Mouse (Mus musculus) gastrocnemius, adult 2 months (tissue): ENCODE measurements at regions not wholly inside any gene's neighbourhood (a gene's known extent, or its start where the extent isn't known, plus 50 kb on each side); places are given as distances from the start of the nearest gene placed in this dataset.
A peak's percentile ranks its signal among the peaks of the same experiment; 100 is the strongest.

ENCODE experiments used
- DNase-seq: peaks from one replicate; pipeline ENCODE4 v3.0.0; 2022
- H3K27ac ChIP-seq: fragments of 200-600 bp; 2 replicates; pipeline ENCODE4 v1.8.1; 2022; ENCODE audit warnings: mild to moderate bottlenecking
- H3K4me3 ChIP-seq: fragments of 200-600 bp; 2 replicates; pipeline ENCODE4 v1.8.1; 2022; ENCODE audit warnings: mild to moderate bottlenecking, moderate library complexity
- CTCF ChIP-seq: fragments of 200-600 bp; IDR thresholded peaks from 2 replicates; pipeline ENCODE4 v1.8.1; 2022; ENCODE audit warnings: antibody characterized with exemption, mild to moderate bottlenecking, moderate library complexity
- intact Hi-C: fragments of 180-260 bp; cut with DNase I; formaldehyde crosslinking; loops from one replicate; pipeline ENCODE4 v1.15.1; 2025

DNA sequence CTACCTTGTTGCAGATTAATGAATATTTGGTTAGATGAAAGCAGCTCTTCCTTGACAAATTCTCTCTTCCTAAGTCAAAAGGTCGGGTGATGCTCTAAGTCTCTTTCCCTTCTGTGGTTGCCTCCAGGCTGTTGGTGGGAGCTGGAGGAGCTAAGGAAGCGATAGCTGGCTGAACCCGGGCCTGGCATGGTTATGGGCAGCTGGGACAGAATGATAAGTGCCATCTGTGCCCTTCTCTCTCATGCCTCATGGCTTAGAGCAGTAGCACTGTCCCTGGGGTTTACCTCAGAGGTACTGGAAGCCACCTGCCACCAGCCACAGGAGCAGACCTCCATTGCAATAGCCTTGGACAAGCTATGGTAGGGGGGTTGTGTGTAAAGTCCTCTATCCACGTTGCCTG is 228.8 kb upstream of the Gjb5 start:
- H3K27ac ChIP-seq, result no peak overlapping the region
- no peak overlapping the region for H3K4me3 ChIP-seq
- TF ChIP-seq CTCF, result no peak
- intact Hi-C loops, result no loop called here
- no peak for DNase-seq

DNA sequence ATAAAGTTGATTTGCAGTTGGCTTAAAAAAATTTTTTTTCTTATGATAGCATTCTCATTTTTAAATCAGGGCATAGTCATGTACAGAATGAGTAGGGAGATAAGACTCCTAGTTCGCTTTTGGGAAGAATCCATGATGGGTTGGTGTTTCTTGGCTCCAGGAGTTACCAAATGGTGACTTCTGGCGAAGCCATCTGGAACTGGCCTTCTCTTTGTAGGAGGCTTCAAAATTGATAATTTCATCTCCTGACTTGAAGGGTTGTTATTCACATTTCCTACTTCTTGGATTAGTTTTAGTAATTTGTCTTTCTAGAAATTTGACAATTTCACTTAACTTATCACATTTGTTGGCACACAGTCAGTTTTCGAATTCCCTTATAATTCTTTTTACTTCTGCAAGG is 218.5 kb upstream of the Gjb5 start:
- no peak for TF ChIP-seq CTCF
- intact Hi-C loops, result no loop called here
- H3K4me3 ChIP-seq, result no peak overlapping the region
- DNase-seq, result no peak
- H3K27ac ChIP-seq, result no peak overlapping the region

DNA sequence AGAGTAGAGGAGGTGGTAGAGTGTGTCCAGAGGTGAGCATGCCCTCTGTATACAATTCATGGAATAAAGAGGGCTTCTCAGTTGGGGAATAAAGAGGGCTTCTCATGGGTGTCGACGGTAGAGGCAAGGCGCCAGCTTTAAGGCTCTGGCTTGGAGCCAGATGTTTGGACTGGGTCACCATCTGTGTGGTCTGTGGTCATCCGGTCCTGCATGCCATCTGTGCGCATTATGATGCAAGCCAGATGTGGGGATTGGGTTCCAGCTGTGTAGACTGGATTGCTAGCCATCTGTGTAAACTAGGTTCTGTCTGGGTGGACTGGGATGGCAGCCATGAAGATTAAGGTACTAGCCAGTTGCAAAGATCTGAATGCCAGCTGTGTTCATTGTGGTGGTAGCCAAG is 204.6 kb upstream of the Gjb5 start:
- no peak overlapping the region for H3K4me3 ChIP-seq
- H3K27ac ChIP-seq, result no peak overlapping the region
- no peak for TF ChIP-seq CTCF
- no peak for DNase-seq
- intact Hi-C loops, result no loop called here

DNA sequence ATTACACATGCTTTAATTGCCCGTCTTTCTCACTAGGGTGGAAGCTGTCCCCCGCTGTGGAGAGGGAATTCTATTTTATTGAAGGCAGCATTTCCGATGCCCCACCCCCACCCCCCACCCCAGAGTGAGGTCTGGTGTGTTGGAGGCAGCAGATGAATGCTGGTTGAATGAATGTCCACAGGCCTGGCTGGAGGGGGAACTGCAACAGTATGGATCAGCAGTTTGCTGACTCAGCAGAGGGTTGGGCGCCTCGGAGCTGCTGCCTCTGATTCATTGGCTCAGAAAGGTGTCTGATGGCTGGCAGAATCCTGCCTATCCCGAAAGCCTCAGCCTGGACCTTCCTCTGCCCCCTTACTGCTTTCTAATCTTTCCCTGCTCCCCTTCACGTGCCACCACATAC is 200.6 kb upstream of the Gjb5 start:
- Histone ChIP-seq H3K4me3 (no peak overlapping the region), H3K27ac (no peak overlapping the region)
- intact Hi-C loops, result no loop called here
- DNase-seq, result no peak
- no peak for TF ChIP-seq CTCF

DNA sequence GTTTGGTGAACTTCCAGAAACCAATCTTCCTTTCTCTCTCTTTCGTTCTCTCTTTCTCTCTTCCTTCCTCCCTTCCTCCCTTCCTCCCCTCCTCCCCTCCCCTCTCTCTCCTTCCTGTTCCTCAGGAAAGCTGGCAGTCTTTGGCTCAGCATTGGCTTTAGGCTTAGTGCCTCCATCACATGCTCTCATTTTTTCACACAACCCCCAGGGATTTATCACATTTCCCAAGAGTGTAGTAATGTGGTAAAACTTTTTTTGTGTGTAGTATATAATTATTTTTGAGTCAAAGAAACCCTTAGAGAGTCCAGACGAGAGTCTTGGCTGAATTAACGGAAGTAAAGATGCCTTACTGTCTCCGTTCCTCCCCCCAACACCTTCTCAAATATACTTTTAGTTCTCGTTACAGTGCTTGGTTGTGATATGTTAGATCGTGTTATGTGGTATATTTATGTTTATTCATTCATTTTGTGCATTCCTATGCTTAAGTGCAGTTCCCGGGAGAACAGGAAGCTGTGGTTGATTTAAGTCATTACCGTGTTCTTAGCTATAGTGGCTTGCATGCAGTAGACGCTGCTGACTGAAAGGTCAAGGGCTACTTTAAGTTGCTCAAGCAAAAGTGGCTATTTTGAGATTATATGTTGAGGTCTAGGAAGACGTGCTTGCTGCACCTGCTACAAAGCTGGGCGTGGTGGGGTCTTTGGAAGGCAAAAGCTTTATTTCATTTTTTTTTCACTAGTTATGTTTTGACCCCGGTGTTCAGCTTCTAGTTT is 194.7 kb upstream of the Gjb5 start:
- TF ChIP-seq CTCF, result no peak
- intact Hi-C loops, result no loop called here
- no peak overlapping the region for H3K4me3 ChIP-seq
- no peak overlapping the region for H3K27ac ChIP-seq
- no peak for DNase-seq

DNA sequence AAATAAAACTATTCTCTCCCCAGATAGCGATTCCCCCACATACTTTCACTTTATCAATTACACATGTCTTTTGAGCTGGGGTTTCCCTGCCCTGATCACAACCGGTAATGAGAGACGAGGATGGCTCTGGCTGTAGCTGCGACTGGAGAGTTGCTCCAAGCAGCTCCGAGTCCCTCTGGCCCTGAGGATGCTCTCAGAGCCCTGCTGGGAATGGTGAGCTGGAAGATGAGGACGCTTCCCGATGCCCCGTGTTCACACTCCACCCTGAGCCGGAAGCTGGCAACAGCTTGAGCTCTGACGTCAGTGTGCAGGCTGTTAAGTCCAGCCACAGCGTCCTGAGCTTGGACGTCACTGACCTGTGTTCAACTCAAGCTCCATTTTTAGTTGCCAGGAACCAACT is 191.6 kb upstream of the Gjb5 start:
- TF ChIP-seq CTCF, result no peak
- Histone ChIP-seq H3K27ac (no peak overlapping the region), H3K4me3 (peak overlapping the region; percentile 49)
- peak; percentile 31 for DNase-seq
- intact Hi-C loops, result no loop called here

DNA sequence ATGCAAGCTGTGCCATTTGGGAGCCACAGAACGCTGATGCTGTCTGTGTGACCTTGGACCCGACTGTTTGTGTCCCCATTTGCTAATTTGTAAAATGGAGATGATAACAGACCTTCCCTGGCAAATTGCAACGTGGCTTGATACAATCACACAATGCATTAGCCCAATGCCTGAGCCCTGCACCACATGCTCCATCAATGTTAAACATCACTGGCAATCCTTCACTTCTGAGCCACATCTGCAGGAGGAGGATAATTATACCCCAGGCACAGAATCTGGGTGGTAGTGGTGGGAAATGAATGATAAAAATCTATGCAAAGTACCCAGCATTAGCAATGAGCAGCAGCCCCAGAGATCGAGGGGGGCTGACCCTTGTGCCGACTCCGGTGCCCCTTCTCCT is 191.0 kb upstream of the Gjb5 start:
- no peak for DNase-seq
- H3K27ac ChIP-seq, result no peak overlapping the region
- H3K4me3 ChIP-seq, result no peak overlapping the region
- TF ChIP-seq CTCF, result no peak
- intact Hi-C loops, result no loop called here

DNA sequence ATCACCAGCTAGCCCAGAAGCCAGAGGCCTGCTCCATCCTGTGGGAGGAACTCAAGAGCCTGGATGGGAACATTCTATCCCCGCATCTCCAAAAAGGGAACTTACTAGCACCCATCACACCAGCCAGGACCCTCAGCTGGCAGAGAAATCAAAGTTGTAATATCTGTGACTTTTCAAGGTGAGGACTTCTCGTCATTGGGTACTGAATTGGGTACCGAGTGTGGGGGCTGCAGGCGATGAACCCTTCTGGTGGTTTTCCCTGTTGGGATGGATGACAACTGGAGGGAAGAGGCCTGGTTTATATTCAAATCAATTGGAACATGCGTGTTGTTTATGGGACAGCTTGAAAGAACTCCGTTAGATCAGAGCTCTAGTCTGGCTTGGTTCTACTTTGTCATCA is 187.1 kb upstream of the Gjb5 start:
- Histone ChIP-seq H3K27ac (no peak overlapping the region), H3K4me3 (no peak overlapping the region)
- intact Hi-C loops, result no loop called here
- no peak for TF ChIP-seq CTCF
- no peak for DNase-seq

DNA sequence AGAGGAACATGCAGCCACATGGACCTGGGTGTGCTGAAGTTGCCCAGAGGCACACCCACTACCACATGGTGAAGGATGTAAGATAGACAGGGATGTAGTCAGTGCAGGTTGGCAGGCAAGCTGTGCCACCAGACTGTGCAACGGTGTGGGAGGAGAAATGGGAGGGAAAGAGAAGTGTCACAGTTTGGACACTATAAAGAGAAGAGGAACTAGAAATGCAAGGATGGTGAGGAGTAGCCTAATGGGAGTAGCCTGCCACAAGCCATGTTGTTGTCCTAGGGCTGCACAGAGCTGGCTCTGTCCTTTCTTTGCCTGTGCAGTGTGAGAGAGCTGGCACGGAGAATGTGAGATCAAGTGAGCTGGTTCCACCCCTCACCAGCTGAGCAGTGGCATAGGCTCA is 185.3 kb upstream of the Gjb5 start:
- intact Hi-C loops, result no loop called here
- no peak for TF ChIP-seq CTCF
- Histone ChIP-seq H3K4me3 (no peak overlapping the region), H3K27ac (no peak overlapping the region)
- DNase-seq, result no peak

DNA sequence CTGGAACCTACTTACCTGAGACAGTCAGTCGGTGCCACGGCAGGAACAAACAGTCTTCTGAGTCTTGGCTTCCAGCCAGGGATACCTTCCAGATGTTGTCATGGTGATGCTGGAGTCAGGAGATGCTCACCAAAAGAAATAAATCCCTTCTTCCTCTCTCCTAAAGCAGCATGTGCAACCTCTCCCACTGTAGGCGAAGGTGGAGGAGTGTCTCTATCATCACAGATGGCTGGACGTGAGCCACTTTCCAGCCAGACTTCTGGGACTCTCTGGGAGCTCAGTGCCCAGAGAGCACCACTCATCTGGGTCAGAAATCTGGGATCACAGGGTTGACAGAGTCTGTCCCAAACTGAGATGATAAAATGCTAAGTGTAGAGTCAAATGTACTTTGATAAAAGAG is 184.8 kb upstream of the Gjb5 start:
- intact Hi-C loops, result no loop called here
- Histone ChIP-seq H3K4me3 (no peak overlapping the region), H3K27ac (no peak overlapping the region)
- no peak for TF ChIP-seq CTCF
- DNase-seq, result no peak

DNA sequence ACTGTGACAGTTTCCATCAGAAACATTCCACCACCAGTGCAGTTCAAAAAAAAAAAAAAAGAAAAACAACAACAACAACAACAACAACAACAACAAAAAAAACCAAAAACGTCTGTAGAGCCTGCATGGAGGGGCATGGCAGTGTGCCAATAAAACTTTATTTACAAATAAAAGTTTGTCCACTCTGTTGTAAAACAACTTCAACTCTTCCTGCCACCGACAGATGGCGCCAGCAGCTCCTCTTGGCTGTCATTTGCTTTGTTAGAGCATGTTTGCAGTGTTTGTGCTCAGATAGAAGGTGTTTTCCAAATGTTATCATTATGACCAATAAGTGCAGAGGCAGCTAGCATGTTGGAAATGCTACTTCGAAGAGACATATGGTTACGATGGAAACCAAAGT is 179.0 kb upstream of the Gjb5 start:
- intact Hi-C loops, result no loop called here
- Histone ChIP-seq H3K4me3 (no peak overlapping the region), H3K27ac (no peak overlapping the region)
- DNase-seq, result no peak
- peak; percentile 41 for TF ChIP-seq CTCF

DNA sequence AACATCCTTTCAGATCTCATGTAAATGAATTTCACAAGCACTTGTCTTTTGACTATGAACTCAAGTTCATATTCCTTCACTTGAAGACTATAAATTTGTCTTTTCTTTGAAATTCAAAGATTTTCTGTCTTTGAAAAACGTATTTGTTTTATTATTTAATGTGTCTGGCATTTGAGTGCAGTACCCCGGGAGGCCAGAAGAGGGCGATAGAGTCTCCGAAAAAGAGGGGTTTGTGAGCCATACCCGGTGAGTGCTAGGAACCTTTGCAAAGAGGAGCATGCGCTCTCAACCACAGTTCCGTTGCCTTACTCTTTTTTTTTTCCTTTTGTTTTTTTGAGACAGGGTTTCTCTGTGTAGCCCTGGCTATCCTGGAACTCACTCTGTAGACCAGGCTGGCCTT is 177.6 kb upstream of the Gjb5 start:
- Histone ChIP-seq H3K27ac (no peak overlapping the region), H3K4me3 (no peak overlapping the region)
- peak; percentile 45 for TF ChIP-seq CTCF
- intact Hi-C loops, result no loop called here
- DNase-seq, result no peak

DNA sequence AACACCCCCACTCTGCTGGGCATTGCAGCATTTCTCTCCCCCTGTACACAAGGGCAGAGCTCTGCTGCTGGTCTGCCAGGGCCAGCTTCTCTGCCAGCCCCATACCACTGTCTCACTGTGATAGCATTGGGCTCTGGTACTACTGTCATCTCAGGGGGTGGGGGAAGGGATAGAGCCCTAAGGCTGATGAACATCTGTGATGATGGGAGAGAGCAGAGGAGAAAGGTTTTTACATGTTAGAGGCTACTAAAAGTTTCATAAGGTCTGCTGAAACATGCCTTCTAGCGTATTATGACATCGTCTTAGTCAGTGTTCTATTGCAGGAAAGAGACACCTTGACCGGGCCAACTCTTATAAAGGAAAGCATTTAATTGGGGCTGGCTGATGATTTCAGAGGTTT is 176.4 kb upstream of the Gjb5 start:
- no peak for TF ChIP-seq CTCF
- H3K27ac ChIP-seq, result no peak overlapping the region
- no peak overlapping the region for H3K4me3 ChIP-seq
- intact Hi-C loops, result no loop called here
- no peak for DNase-seq

DNA sequence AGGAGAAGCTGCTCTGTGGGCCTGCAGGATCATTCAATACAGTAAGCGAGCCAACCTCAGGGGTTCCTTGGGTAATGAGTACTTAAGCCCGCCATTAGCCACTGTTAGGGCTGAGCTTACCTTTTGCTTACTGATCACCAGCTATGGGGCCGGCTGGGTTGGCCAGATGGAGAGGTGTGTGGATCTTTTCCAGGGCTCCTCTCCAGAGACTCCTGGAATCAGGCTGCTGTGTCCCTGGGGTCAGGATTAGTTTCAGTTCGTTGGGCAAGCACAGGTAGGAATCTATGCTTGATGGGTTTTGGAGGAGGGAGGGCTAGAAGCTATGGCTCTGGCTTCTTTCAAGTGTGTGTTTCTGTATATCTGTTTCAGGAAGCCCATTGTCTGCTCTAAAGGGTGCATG is 175.7 kb upstream of the Gjb5 start:
- Histone ChIP-seq H3K4me3 (no peak overlapping the region), H3K27ac (no peak overlapping the region)
- no peak for TF ChIP-seq CTCF
- DNase-seq, result no peak
- intact Hi-C loops, result no loop called here

DNA sequence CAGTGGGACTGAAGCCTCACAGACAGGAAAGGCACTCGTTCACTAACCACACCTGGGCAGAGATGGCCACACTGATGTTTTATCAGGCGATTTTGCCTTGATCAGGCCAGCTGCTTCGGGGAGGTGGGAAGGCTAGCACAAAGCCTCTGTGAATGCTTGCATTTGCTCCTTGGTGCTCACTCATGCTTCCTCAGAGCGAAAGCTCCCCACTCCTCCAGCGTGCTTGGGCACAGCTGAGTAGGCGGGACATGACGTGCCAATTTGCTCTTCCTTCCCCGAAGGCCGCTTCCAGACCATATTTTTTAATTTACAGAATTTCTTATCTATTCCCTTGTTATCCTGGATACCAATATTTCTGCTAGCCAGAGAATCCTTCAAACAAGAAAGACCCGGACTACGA is 172.8 kb upstream of the Gjb5 start:
- TF ChIP-seq CTCF, result no peak
- no peak overlapping the region for H3K4me3 ChIP-seq
- intact Hi-C loops, result no loop called here
- no peak overlapping the region for H3K27ac ChIP-seq
- no peak for DNase-seq
